Mouse (Mus musculus): ENCODE results near the gene Ank3.

GRCm38 (mm10) chr10:69709631-69710030 lies 311.1 kb downstream of the Ank3 start:
- no peak for TF ChIP-seq EP300 (IDR thresholded peaks at IDR 0.05; ENCODE audit: low read depth)
- TF ChIP-seq CTCF (IDR thresholded peaks at IDR 0.05; ENCODE audit: low read depth) = no peak
